Mouse (Mus musculus) lung, postnatal 14 days (tissue): Measurements from ENCODE around the gene Csad.
"Not testable (repeated sequence)": the region's sequence is repeated elsewhere in the genome, so short reads cannot be mapped to it uniquely, and the experiment has no call there.

Experiments
- DNase-seq: peaks from one replicate; pipeline ENCODE4 v3.0.0; 2021

Csad gene

GRCm38 (mm10) chr15:102156836-102157235, 47.7 kb downstream of the Csad start:
- DNase-seq: no peak

GRCm38 (mm10) chr15:102155006-102155405, 49.5 kb downstream of the Csad start:
- DNase-seq: not testable (repeated sequence)

GRCm38 (mm10) chr15:102152646-102153045, 51.9 kb downstream of the Csad start:
- DNase-seq: no peak

GRCm38 (mm10) chr15:102150301-102151135, 54.0 kb downstream of the Csad start, which contains the start of gene Soat2:
Soat2 (plus strand) TSS chr15:102150526.
- DNase-seq: peak; percentile 55

- no peak for DNase-seq
These were observed 55.0 kb downstream of the Csad start for GRCm38 (mm10) chr15:102149561-102149960.

DNA sequence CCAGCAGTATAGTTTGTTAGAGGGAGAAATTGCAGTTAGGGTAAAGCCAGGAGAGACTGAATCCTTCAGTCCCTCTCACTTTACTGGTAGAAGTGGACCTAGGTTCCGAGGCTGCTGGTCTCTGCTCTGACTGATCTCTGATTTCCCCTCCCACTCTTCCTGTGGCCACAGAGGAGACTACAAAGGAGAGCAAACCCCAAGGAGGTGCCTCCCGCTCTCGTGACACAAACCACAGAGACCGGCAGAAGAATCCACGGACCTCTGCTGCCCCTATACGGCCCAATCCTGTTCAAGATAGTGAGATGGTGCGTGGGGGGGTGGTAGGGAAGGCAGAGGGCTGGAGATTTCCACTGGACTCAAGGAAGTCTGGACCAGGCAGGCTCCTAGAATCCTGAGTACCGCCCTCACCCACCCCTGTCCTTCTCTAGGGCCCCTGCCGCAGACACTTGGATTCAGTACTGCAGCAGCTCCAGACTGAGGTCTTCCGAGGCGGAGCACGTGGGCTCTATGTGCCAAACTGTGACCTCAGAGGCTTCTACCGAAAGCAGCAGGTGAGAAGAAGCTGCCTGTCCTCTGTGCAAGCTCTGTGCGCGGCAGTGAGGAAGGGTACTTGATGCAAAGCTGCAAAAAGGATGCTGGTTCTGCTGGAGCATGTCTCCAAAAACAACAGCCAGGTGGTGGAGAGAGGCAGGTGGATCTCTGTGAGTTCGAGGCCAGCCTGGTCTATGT, 56.7 kb downstream of the Csad start:
- DNase-seq: no peak

- DNase-seq: peak; percentile 63
These were observed 57.6 kb downstream of the Csad start for GRCm38 (mm10) chr15:102146882-102147281.

- DNase-seq: no peak
These were observed 58.4 kb downstream of the Csad start for GRCm38 (mm10) chr15:102146089-102146488.

DNA sequence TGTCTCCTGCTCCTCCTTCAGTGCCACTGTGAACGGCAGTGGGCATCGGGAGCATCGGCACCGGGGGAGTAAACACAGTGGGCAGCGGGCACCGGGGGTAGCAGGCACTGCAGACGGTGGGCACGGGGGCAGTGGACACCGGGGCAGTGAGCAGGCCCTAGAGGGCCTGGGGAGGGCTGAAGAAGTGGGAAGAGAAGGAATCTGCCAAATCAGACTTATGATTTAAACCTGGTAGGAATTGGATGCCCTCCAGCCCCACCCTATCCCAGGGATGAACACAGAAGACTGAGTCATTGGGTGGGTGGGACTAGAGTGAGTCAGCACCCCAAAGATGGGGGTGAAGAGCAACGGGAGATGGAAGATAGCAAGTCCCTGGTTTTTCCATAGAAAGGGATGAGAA, 59.2 kb downstream of the Csad start:
- DNase-seq: peak; percentile 11

DNA sequence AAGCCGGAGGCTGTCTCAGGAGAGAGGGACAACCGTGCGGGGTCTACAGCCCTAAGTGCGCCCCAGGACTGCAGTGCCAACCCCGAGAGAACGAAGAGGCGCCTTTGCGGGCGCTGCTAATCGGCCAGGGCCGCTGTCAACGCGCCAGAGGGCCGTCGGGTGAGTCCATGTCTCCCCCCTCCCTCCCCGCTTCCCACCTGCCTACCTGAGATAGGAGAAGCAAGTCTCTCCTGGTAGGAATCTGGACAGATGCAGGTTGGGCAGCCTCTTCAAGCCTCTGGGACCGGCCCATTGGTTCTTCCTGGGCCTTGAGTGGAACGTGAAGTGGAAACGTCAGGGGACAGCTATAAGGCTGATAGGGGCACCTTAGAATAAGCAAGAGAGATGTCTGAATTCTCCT, 59.8 kb downstream of the Csad start:
- DNase-seq: no peak

- peak; percentile 23 for DNase-seq
These were observed 60.2 kb downstream of the Csad start, which contains the start of gene Igfbp6 for GRCm38 (mm10) chr15:102144274-102144711. Igfbp6 (plus strand) TSS chr15:102144362.

GRCm38 (mm10) chr15:102142914-102143912, 61.3 kb downstream of the Csad start:
- peak; percentile 81 for DNase-seq

DNA sequence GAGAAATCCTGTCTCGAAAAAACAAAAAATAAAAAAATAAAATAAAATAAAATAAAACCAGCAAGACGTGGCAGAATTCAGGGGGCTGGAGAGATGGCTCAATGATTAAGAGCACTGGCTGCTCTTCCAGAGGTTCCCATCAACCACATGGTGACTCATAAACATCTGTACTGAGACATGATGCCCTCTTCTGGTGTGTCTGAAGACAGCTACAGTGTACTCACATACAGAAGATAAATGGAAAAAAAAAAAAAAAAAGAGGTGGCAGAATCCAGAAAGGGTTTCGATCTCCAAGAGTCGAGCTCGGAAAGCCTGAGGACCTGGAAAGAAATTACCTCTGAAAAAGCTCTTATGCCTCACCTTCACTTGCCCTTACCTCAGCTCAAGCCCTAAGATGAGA, 63.4 kb downstream of the Csad start:
- DNase-seq: no peak

GRCm38 (mm10) chr15:102136129-102136758, 68.3 kb downstream of the Csad start, which contains the start of gene Spryd3:
Spryd3 (minus strand) TSS chr15:102136234.
- DNase-seq: peak; percentile 97

DNA sequence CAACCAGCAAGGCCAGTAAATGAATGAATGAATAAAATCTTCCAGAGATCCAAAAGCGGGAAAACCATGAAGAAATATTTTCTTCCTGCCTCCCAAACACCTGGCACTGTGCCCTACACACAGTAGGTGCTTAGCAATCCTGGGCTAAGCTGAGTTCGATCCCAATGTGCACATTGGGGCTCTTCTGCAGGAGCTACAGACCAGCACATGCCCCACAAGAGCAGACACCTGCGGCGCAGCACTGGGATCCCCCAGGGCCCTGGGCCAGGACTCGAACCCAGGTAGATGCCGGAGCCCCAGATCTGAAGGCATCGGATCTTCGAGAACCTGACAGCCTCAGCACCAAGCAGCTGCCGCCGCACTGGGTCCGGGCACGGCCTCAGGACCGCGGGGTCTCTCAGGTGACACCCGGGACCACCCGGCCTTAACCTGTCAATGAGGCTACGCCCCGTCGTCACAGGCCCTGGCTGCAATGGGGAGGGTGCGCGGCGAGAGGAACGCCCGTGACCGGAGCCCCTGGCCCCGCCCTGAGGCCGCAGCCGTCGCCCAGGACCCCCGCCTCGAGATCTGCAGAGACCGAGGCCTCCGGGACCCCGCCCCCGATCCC, 68.9 kb downstream of the Csad start:
- DNase-seq: no peak

- DNase-seq: no peak
These were observed 69.8 kb downstream of the Csad start for GRCm38 (mm10) chr15:102134709-102135108.

- no peak for DNase-seq
These were observed 71.2 kb downstream of the Csad start for GRCm38 (mm10) chr15:102133314-102133713.
